21 mouse cellular contexts compared by ENCODE assay signal in genomic region chr6:109153624-109154023, GRCm38 (mm10).
DNase-seq lines count a peak whose midpoint lies in the region; ATAC-seq lines count a peak whose summit lies in the region.
"Had no signal": no experiment of that assay in that cellular context is flagged by ENCODE, and none has a peak within 500 bp of the region (broad histone marks: within the 10 kb centered on the region; RNA-seq: fewer than 3 reads in every experiment).

No protein-coding gene starts in this region.

- no peak overlapping the region for H3K9ac ChIP-seq in kidney, embryonic 16.5 days (replicated peaks; ENCODE audit: low read length)
- H3K9ac ChIP-seq: heart, embryonic 15.5 days; hindbrain, embryonic 15.5 days; limb, embryonic 13.5 days; neural tube, embryonic 13.5 days; stomach, embryonic 15.5 days had no signal

- H3K4me2 ChIP-seq in kidney, embryonic 16.5 days (replicated peaks; ENCODE audit: low read depth, low read length), result no peak overlapping the region
- H3K4me2 ChIP-seq: heart, embryonic 15.5 days; hindbrain, embryonic 15.5 days; limb, embryonic 13.5 days; neural tube, embryonic 13.5 days; stomach, embryonic 15.5 days had no signal

- no peaks in the 10 kb centered on the region for H3K27me3 ChIP-seq in kidney, embryonic 16.5 days (ENCODE audit: insufficient read depth, low read length)
- H3K27me3 ChIP-seq: CH12.LX; heart, embryonic 15.5 days; hindbrain, embryonic 15.5 days; neural tube, embryonic 13.5 days; stomach, embryonic 15.5 days had no signal

- no peak overlapping the region for H3K4me3 ChIP-seq in kidney, embryonic 16.5 days (ENCODE audit: low read length)
- H3K4me3 ChIP-seq: erythroblast, embryonic 14.5 days; heart, embryonic 15.5 days; hindbrain, embryonic 15.5 days; limb, embryonic 13.5 days; neural tube, embryonic 13.5 days; stomach, embryonic 15.5 days had no signal

- no peaks in the 10 kb centered on the region for H3K36me3 ChIP-seq in kidney, embryonic 16.5 days (ENCODE audit: insufficient read depth, low read length)
- H3K36me3 ChIP-seq: heart, embryonic 15.5 days; hindbrain, embryonic 15.5 days; limb, embryonic 13.5 days; neural tube, embryonic 13.5 days; stomach, embryonic 15.5 days had no signal

- H3K9me3 ChIP-seq in kidney, embryonic 16.5 days (ENCODE audit: low read length), result no peaks in the 10 kb centered on the region
- H3K9me3 ChIP-seq: heart, embryonic 15.5 days; hindbrain, embryonic 15.5 days; limb, embryonic 13.5 days; neural tube, embryonic 13.5 days; stomach, embryonic 15.5 days had no signal

- DNase-seq in heart, adult 18-20 months, result peak; percentile 8 to 20
- DNase-seq in heart, postnatal 4 days, result no peak
- DNase-seq in kidney, postnatal 14 days, result peak; percentile 5
- DNase-seq in lung, postnatal 25 days (ENCODE audit: low spot score), result peak; percentile 5
- no peak for DNase-seq in cerebellum, adult 11-12 months
- no peak for DNase-seq in ovary, adult 18-20 months (ENCODE audit: low spot score)
- DNase-seq: adrenal gland, adult 2 months; cerebellum, adult 18-20 months; cerebellum, postnatal 36 days; right cerebral cortex, postnatal 14 days had no signal

- 61% methylated on average over 7 of the region's 7 CpGs for WGBS in kidney, embryonic 16.5 days

- H3K27ac ChIP-seq in kidney, embryonic 16.5 days (ENCODE audit: low read length), result no peak overlapping the region
- H3K27ac ChIP-seq: heart, embryonic 15.5 days; hindbrain, embryonic 15.5 days; limb, embryonic 13.5 days; neural tube, embryonic 13.5 days; stomach, embryonic 15.5 days had no signal

- no peaks in the 10 kb centered on the region for H3K4me1 ChIP-seq in kidney, embryonic 16.5 days (ENCODE audit: insufficient read depth, low read length)
- H3K4me1 ChIP-seq: heart, embryonic 15.5 days; limb, embryonic 13.5 days; stomach, embryonic 15.5 days had no signal

- no peak for ATAC-seq in kidney, embryonic 16.5 days (ENCODE audit: low FRiP score, low TSS enrichment)
- peak; percentile 89 for ATAC-seq in common myeloid progenitor, adult 5-6 weeks (replicated peaks; ENCODE audit: low read depth, poor library complexity, severe bottlenecking)
- ATAC-seq: forebrain, embryonic 16.5 days; intestine, postnatal 0 days had no signal

Comparison
In these comparisons a context has a peak if more than half of its experiments do, and no peak if none do; other contexts are left out.
1. DNase-seq: peak in heart, adult 18-20 months (2 of 2), kidney, postnatal 14 days (single experiment) and lung, postnatal 25 days (single experiment); none in heart, postnatal 4 days (single experiment), cerebellum, adult 11-12 months (single experiment) and ovary, adult 18-20 months (single experiment).